Mouse (Mus musculus) lung, adult 18-20 months (tissue): ENCODE results near the gene Dyrk1b.
"Not testable (repeated sequence)": the region's sequence is repeated elsewhere in the genome, so short reads cannot be mapped to it uniquely, and the experiment has no call there.

ENCODE experiments used
- DNase-seq, 2 experiments: peaks; one replicate each; pipeline ENCODE4 v3.0.0; 2022; ENCODE audit warnings: mixed read lengths in 2 of 2

Dyrk1b gene

DNA sequence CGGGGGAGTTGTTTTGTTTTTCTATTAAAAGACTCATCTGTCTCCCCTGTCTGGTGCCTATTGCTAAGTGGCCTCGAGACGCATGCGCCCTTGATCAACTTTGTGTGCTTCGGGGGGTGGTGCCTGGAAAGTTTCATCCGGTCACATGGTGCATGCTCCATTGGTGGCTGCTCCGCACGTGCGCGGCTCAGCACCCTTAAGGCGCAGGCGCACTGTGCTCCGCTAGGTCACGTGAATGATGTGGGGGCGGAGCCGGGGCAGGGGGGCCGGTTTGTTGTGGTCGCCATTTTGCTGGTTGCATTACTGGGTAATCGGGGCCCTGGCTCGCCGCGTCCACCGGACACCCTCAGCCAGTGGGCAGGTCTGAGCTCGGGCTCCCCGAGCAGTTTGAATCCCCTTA lies at the start of gene Dyrk1b:
Dyrk1b (plus strand) TSS at position 242 of the 400 bp plus-strand sequence.
- DNase-seq = peak; percentile 98 to 99

DNA sequence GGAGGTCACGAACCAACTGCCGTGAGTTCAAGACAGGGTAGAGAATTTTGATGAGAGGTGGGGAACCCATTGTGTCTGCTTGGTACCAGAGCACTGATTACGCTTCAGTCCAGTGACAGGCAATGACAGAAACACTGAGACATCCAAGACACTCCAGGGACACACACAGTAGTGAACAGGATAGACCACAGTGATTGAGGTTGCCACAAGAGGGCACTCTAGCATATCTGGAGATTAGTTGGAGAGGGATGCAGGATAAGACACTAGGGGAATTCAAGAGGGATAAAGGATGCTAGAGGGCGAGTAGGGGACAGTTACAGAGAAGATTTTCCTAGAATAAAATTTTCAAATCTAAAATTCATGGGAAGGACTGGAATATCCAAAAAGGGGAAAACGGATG lies 41.7 kb upstream of the Dyrk1b start:
- peak in 1 of 2 experiments; percentile 11 for DNase-seq

DNA sequence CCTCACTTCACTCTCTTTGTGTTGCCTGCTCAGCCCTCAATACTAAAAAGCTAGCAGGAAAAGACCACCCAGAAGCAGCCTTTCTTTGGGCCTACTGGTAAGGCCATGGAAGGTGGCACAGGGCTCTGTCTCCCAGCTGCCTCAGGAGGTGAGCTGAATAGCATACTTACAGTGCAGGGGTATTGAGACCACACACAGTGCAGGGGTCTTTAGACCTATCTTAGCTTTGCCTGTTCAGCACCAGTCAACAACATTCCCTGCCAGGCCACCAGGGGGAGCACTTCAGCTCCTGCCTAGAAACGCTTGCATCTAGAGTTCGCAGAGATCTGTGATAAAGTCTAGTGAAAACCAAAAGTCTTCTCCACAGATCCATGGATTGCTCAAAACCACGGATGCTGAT lies 31.0 kb upstream of the Dyrk1b start:
- DNase-seq = peak; percentile 41 to 55

DNA sequence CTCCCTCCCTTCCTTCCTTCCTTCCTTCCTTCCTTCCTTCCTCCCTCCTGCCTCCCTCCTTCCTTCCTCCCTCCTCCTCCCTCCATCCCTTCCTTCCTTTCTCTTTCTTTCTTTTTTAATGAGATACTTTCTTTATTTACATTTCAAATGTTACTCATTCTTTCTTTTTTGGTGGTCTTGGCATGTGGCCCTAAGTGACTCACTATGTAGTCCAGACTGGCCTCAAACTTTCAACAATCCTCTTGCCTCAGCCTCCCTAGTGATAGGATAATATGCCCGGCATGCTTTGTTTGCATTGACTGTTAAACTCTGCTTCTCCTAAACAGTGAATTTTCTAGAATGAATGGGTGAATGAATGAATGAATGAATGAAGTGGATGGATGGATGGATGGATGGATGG lies 29.4 kb upstream of the Dyrk1b start:
- DNase-seq = no peak

DNA sequence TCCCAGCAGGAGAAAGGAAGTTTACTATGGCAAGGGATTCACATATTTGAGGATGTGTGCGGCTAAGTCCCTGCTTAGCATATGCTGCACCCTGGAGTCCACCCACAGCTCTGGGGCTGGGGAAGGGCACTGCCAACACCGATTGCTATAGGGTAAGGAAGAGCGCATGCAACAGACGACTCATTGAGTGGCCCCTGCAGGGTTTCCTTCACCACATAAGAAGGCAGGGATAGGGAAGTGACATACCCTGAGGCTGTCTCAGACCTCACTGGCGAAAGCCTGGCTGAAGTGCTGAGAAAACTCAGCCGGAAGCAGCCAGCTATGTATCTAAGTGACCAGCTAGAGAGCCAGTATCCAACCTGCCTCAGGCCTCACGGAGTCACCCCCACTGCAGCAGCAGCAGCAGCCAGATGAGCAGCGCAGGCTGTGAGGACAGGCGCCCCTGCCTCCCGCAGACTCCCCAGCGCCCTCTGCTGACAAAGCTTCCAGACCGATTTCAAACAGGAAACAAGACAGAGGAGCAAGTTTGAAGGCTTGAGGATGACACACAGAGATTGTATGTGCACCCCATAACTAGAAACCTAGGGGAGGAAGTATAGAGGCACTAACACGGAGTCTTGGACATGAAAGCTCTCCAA lies 27.6 kb upstream of the Dyrk1b start:
- peak in 1 of 2 experiments; percentile 21 for DNase-seq

DNA sequence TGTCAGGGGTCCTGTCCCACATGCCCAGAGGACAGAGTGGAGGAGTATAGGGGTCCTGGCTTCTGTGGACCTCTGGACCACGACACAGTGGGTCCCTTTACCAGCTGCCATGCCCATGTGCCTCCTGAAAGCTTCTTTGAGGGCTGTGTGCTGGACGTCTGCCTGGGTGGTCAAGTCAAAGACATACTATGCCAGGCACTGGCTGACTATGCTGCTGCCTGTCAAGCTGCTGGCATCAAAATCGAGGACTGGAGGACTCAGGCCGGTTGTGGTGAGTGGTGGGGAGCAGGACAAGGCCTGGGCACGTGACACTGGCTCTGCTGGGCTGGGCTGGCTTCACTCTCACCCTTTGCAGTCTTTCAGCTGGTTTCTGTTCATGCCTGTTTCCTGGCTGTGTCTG lies 25.7 kb upstream of the Dyrk1b start:
- DNase-seq = not testable (repeated sequence)

DNA sequence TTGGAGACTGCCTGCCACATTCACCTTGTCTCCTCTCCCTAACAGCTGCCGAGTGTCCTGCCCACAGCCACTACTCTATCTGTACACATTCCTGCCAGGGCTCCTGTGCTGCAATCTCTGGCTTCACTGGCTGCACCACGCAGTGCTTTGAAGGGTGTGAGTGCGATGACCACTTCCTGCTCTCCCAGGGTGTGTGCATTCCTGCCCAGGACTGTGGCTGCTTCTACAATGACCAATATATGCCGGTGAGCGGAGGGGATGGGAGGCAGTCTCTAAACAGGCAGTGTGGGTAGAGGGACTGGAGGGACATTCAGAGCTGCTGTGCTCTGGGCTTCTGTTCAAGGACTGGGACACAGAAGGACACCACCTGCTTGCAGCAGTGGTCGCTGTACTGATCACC lies 20.0 kb upstream of the Dyrk1b start:
- peak in 1 of 2 experiments; percentile 24 for DNase-seq

DNA sequence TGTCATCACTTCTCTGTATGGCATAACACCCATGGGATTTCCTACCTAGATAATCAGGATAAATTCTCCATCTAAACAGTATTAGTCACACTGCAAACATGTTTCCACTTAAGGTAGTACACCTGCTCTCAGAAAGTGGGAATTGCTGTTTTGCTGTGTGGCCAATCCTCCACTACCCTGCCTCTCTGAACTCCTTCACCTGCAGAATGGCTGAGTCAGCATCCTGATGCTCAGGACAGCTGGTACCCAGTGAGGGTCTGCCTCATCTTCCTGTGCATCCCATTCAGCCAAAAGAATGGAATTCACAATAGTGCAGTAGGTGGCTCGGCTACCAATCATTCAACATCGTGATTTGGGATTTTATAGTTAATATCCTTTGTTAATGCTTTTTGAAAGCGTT lies 19.4 kb upstream of the Dyrk1b start:
- no peak for DNase-seq

DNA sequence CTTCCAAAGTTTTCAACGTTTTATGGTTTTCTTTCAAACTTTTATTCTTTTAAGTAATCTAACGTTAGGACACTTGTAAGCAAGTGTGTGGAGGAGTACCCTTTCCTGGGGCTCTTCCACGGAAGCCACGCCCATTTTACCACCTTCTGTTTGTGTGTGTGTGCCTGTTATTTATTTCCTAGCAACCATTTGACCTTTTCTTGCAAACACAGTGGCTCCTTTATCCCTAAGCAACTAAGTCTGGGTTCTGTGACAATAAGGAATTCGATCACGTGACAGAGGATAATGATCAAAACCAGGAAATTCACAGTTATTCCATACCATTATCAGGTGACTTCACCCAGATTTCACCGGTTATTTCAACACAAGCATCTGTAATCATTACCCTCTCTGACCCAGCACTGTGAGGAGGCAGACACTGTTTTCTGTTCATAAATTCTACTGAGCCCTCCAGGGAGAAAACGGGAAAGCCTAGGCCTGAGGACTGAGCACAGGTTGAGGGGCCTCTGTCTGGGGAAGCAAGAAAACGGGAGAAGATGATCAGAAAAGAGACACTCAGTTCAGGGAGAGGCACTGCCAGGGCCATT lies 18.0 kb upstream of the Dyrk1b start:
- DNase-seq = no peak

DNA sequence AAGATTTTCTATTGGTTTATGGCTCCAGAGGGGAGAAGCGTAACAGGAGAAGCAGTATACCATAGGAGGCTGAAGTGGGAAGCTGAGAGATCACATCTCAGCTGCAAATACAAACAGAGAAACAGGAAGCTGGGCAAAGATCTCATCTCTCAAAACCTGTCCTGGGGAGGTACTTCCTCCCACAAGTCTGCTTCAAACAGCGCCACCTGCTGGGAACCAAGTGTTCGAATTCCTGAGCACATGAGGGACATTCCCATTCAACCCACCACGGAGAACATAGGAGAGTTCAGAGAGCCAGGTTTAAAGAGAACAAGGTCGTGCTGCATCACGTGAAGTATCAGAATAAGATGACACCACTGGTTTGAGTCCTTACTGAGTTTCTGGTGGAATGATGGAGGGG lies 13.9 kb upstream of the Dyrk1b start:
- no peak for DNase-seq

DNA sequence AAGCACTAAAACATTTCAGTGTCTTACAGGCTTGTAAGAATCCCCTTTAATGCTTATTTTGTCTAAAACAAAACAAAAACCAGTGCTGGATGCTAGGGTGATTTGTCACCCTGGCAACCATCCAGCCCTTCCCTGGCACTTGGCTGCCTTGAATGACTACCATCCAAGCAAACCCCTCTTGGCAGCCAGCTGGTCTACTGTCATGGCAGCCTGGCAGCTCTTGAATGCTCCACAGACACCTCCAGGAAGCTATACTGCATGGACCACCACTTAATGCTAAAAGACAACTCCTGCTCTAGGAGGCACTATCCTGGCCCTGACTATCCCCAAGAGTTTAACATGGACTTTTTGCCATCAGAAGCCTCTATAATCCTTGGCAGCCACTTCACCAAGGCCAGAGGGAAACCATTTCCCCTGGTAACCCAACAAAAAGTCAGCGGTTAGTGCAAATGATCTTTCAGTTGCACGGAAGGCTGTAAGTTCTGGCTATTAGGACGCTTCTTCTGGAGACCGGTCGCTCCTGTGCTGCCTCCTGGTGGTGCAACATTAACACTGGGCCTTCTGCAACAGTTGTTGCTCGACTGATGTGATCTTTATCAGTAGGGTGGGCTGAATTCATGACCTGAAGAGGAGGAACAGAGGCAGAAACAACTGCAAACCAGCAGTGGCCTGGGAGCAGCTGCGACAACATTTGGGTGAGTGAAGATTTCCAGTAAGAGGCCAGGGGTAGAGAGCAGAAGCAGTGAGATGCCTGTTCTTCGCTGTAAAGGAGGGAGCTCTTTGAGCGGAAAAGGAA lies 10.8 kb upstream of the Dyrk1b start:
- peak; percentile 58 to 74 for DNase-seq

DNA sequence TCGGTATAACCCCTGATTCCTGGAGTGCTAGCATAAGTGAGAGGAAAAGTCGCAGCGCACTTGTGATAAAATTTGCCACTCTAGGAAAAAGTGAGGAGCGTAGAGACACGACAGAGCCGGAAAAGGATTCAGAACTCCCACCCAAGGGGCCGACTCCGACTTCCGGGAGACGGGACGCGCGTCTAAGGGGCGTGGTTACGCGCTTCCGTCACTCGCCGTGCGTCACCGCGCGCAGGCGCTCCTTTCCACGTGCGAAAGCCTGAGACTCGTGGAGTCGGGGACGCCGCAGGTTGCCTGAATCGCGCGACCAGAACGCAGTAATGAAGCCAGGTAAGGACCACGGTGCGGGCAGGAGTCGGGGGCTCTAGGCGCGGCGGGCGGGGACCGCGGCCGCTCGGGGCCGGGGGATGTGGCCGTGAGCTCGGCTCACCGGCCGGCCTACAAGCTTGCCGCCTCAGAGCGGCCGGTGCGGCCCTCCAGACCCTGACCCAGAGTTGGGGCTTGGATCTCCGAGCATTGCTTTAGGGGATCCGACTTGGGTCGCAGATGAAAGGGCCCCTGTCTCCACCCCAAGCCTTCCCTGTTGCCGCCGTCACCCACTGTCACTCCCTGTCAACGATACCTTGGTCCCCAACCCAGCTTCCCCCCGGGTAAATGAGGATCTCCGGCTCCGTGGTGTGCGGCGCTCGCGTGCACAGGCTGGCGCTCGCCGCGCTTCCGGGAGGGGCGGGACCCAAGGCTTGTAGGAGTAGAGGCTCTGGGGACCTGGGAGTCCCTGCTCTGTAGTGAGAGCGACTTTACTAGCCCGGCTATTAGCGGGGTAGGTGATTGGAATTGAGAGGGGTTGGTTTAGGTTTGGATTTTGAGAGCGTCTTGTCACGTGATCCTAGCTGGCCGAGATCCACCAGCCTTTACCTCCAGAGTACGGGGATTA lies 9.5 kb upstream of the Dyrk1b start, which contains the start of gene Fbl:
Fbl (plus strand) TSS at position 222 of the 934 bp plus-strand sequence.
- DNase-seq = peak; percentile 90 to 93

DNA sequence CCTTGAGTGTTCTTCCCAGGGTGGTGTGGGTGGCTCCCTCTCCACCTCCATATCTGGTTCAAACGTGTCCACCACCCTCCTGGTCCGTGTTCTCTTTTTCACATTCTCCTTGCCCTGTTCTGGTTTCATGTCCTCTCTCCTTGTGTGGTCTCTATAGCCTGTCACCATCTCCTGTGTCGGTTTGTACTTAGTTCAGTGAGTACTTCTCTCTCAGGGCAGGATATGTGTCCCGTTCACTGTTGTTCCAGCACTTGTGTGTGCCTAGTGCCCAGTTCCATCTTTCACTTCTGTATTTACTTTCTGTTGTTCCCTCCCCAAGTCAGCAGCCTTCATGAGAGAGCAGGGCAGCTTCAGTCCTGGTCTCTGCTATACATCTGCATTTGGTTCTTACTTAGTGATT lies 3.9 kb upstream of the Dyrk1b start:
- DNase-seq = no peak

DNA sequence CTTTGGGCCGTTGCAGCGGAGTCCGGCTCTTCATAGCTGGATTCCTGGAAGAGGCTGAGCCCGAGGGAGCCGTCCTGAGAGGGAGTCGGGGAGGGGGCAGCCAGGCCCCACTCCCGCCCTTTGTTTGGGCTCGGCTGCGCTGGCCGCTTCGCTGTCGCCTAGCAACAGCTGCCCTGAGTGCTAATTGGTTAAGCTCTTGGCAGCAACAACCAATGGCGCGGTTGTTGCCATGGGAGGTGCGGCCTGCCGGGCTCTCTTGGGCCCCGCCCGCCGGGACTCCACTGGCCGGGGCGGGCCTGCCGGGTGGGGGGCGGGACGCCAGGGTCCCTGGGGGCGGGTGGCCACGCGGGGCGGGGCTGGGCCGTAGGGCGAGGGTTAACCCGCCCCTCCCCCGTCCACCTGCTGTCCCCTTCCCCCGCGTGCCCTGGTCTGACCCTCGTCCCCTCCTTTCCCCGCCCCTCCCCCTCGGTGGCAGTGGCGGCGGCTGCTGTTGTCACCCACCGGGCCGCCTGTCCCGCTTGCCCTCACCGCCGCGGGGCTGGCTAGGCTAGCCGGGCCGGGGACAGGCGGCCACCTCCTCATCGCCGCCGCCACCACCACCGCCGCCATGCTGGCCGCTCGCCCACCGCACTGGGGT lies 590 bp downstream of the Dyrk1b start:
- peak; percentile 95 to 97 for DNase-seq

DNA sequence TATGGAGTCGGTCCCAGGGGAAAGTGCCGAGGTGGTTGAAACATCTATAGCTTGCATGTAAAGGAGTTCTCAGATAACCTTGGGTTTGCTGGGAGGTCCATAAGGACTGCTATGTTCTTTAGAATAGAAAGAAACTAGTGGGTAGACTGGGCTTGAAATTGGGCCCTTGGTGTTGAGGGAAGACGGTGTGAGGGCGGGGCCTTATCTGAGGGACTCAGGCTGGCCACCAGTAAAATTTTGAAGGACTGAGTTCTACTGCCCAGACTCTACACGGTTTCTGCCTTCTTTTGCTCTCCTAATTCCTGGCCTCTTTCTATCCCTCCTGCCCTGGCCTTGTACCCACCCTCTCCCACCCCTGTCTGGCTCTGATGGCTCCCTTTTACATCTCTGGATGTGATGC lies 1.6 kb downstream of the Dyrk1b start:
- DNase-seq = no peak

DNA sequence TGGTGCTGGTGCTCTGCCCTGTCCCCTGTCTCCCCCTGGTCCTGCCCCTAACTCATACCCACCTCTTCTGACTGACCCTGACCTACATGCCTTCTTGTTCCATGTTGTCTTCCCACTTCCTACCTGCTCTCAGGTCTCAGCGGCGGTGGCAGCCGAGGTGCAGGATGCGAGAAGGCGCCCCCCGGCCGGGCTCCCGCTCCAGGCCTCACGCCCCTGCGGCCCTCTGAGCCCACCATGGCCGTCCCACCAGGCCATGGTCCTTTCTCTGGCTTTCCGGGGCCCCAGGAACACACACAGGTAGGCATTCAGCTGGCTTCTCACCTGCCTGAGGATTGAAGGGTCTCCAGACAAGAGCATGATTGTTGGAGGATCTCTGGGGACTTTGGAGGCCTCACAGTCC lies 2.1 kb downstream of the Dyrk1b start:
- no peak for DNase-seq

DNA sequence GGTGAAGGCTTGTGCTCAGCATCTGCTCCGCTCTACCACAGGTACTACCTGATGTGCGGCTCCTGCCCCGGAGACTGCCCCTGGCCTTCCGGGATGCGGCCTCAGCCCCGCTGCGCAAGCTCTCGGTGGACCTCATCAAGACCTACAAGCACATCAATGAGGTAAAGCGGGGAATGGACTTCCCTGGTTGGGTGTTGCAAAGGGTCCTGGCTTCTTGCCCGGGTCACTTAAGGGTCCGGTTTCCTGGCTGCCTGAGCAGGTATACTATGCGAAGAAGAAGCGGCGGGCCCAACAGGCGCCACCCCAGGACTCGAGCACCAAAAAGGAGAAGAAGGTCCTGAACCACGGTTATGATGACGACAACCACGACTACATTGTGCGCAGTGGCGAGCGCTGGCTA lies 3.1 kb downstream of the Dyrk1b start:
- DNase-seq = peak in 1 of 2 experiments; percentile 12

DNA sequence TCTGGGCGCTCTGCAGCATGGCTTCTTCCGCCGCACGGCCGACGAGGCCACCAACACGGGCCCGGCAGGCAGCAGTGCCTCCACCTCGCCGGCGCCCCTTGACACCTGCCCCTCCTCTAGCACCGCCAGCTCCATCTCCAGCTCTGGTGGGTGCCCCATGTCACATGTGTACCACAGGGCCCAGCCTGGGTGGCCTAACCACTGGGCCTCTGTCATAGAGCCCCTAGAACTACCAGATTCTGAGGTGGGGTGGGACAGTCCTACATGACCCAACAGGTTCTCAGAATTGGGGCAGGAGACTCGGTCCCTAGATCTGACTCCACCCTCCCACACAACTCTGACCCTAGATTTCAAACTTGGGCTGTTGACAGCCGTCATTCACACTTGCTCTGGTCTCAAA lies 6.6 kb downstream of the Dyrk1b start:
- no peak for DNase-seq

DNA sequence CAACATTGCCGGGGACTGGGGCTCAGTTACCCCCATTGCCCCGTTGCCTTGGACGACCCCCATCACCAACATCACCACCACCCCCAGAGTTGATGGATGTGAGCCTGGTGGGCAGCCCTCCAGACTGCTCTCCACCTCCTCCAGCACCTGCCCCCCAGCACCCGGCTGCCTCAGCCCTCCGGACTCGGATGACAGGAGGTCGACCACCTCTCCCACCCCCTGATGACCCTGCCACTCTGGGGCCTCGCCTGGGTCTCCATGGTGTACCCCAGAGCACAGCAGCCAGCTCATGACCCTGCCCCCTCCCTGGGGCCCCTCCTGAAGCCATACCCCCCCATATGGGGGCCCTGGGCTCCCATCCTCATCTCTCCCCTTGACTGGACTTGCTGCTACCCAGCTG lies 7.4 kb downstream of the Dyrk1b start:
- no peak for DNase-seq

DNA sequence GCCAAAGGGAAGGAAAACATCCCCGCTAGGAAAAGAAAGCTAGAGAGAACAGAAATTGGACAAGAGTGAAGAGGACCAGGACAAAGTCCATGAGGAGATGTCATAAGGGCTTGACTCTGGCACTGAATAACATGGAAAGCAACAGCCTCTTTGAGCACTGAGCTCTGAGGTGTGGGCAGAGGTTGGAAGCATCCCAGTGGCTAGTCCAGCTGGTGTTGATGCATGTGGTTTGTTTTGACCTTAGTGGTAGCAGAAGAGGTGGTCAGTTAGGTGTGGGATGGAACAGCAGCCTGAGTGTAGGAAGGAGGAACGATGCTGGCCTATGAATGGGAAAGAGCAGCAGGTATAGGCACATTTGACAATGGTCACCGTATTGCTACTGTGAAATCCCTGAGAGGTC lies 12.2 kb downstream of the Dyrk1b start:
- DNase-seq = no peak

DNA sequence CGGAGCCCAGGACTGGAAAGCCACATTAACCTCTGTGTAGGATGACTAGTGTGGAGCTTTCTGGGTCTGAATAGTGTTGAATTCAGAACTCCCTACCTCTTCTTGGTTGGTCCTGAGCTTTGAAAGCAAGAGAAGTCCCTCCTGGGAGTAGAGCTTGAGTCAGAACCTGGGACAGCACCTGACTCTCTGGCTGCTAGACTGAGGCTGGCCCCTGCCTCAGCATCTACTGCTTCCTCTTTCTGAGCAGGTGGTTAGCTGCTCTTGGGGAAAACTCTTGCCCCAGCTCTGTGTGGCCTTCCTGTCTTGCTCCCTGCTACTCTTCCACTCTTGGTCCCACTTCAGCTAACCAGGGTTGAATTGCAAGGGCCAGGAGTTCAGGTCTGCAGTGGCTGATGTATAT lies 12.6 kb downstream of the Dyrk1b start:
- no peak for DNase-seq

DNA sequence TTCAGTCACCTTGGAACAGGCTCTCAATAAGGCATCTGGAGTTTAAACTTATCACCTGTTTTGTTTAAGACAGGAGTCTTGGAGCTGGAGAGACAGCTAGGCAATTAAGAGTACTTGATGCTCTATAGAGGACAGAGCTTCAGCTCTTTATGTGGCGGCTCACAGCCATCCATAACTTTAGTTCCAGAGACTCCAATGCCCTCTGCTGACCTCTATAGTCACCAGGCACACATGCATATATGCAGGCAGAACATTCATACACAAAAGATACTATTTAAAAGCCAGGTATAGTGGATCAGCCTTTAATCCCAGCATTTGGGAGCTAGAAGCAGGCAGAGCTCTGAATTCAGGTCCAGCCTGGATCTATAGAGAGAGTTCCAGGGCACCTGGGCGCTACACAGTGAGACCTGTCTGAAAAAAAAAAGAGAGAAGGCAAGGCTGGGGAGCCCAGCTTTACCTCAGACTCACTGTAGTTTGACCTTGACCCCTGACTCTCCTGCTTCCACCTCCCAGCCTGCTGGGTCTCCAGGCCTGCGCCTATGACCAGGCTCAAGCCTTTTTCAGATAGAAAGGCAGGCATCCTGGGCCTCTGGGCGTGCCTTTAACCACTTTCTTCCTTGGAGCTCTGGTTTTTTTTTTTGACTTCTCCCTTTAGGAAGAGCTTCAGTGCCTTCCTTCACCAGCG lies 16.3 kb downstream of the Dyrk1b start:
- no peak for DNase-seq
